Mouse (Mus musculus) embryo, embryonic 11 days (tissue): Measurements from ENCODE around the gene Inpp5k.

Experiments used
- DNase-seq: peaks from one replicate; pipeline ENCODE4 v3.0.0-alpha.2; 2015

The Inpp5k gene

GRCm38 (mm10) chr11:75655621-75656545 lies 25.1 kb downstream of the Inpp5k start:
- peak; percentile 83 for DNase-seq

GRCm38 (mm10) chr11:75656621-75657590 lies 26.1 kb downstream of the Inpp5k start:
- DNase-seq, result no peak

GRCm38 (mm10) chr11:75657841-75658240 lies 27.1 kb downstream of the Inpp5k start:
- no peak for DNase-seq

- no peak for DNase-seq
Observed at GRCm38 (mm10) chr11:75658311-75658710, 27.5 kb downstream of the Inpp5k start.

GRCm38 (mm10) chr11:75658996-75659750 lies 28.4 kb downstream of the Inpp5k start:
- DNase-seq, result no peak

- no peak for DNase-seq
Observed at GRCm38 (mm10) chr11:75660081-75660590, 29.3 kb downstream of the Inpp5k start.

- no peak for DNase-seq
Observed at GRCm38 (mm10) chr11:75660941-75661800, 30.4 kb downstream of the Inpp5k start.

- no peak for DNase-seq
Observed at GRCm38 (mm10) chr11:75662131-75662530, 31.3 kb downstream of the Inpp5k start.

GRCm38 (mm10) chr11:75666296-75666695 lies 35.5 kb downstream of the Inpp5k start:
- DNase-seq, result no peak

GRCm38 (mm10) chr11:75668621-75669020 lies 37.8 kb downstream of the Inpp5k start:
- DNase-seq, result no peak

GRCm38 (mm10) chr11:75669176-75669852 lies 38.5 kb downstream of the Inpp5k start:
- DNase-seq, result no peak

GRCm38 (mm10) chr11:75669853-75670200 lies 39.0 kb downstream of the Inpp5k start:
- DNase-seq, result no peak

GRCm38 (mm10) chr11:75671426-75672180 lies 40.8 kb downstream of the Inpp5k start:
- DNase-seq, result no peak

- DNase-seq, result no peak
Observed at GRCm38 (mm10) chr11:75673411-75673810, 42.6 kb downstream of the Inpp5k start.

- no peak for DNase-seq
Observed at GRCm38 (mm10) chr11:75674875-75675274, 44.1 kb downstream of the Inpp5k start.

- no peak for DNase-seq
Observed at GRCm38 (mm10) chr11:75677881-75678746, 47.3 kb downstream of the Inpp5k start.

GRCm38 (mm10) chr11:75678747-75679438 lies 48.1 kb downstream of the Inpp5k start, which contains the start of gene Crk:
Gene Crk (plus strand): TSS chr11:75679259.
- DNase-seq, result peak; percentile 99

GRCm38 (mm10) chr11:75679439-75680171 lies 48.8 kb downstream of the Inpp5k start:
- DNase-seq, result peak; percentile 70
